Mouse (Mus musculus): ENCODE data around the gene Cyp2d26. TPM values are rescaled to one million over a fixed set of nuclear protein-coding genes. Genes with fewer than 3 reads are reported as not detected.

Gene Cyp2d26
- polyA plus RNA-seq, 1 experiment from 2014 or later, result not detected

GRCm38 (mm10) chr15:82763631-82764420 lies 30.3 kb downstream of the Cyp2d26 start, which contains the start of gene Cyp2d40:
Cyp2d40 (minus strand) TSS chr15:82764183.
- Histone ChIP-seq H3K4me1 (ENCODE audit: insufficient read depth) (no peaks in the 10 kb centered on the region), H3K27ac (ENCODE audit: low read depth) (no peak within 1 kb of the TSS), H3K27me3 (ENCODE audit: insufficient read depth, low read length) (no peaks in the 10 kb centered on the region), H3K4me2 (no peak within 1 kb of the TSS), H3K4me3 (ENCODE audit: low read depth, low read length) (no peak within 1 kb of the TSS), H3K9me3 (ENCODE audit: low read depth, low read length) (no peaks in the 10 kb centered on the region), H3K36me3 (ENCODE audit: insufficient read depth) (no peaks in the 10 kb centered on the region), H3K9ac (no peak within 1 kb of the TSS)
- 90% methylated on average over 9 of the region's 9 CpGs for WGBS
- DNase-seq (no peak), ATAC-seq (ENCODE audit: insufficient read depth) (no peak)
- no peak for TF ChIP-seq CTCF (IDR thresholded peaks at IDR 0.05; ENCODE audit: low read depth)

GRCm38 (mm10) chr15:82748141-82748540 lies 46.0 kb downstream of the Cyp2d26 start:
- Histone ChIP-seq H3K9ac (no peak overlapping the region), H3K4me1 (ENCODE audit: insufficient read depth) (no peaks in the 10 kb centered on the region), H3K36me3 (ENCODE audit: insufficient read depth) (no peaks in the 10 kb centered on the region), H3K27me3 (ENCODE audit: insufficient read depth, low read length) (no peaks in the 10 kb centered on the region), H3K4me3 (ENCODE audit: low read depth, low read length) (no peak overlapping the region), H3K9me3 (ENCODE audit: low read depth, low read length) (no peaks in the 10 kb centered on the region), H3K4me2 (no peak overlapping the region), H3K27ac (ENCODE audit: low read depth) (no peak overlapping the region)
- no peak for ATAC-seq (ENCODE audit: insufficient read depth)
- no peak for TF ChIP-seq CTCF (IDR thresholded peaks at IDR 0.05; ENCODE audit: low read depth)
- WGBS, result 55% methylated on average over 1 of the region's 1 CpGs
- DNase-seq, result no peak

GRCm38 (mm10) chr15:82747516-82747915 lies 46.6 kb downstream of the Cyp2d26 start:
- DNase-seq (no peak), ATAC-seq (ENCODE audit: insufficient read depth) (no peak)
- no peaks in the 10 kb centered on the region for H3K4me1 ChIP-seq (ENCODE audit: insufficient read depth)
- H3K27me3 ChIP-seq (ENCODE audit: insufficient read depth, low read length), result no peaks in the 10 kb centered on the region
- H3K9me3 ChIP-seq (ENCODE audit: low read depth, low read length), result no peaks in the 10 kb centered on the region
- no peaks in the 10 kb centered on the region for H3K36me3 ChIP-seq (ENCODE audit: insufficient read depth)
- no peak overlapping the region for H3K4me3 ChIP-seq (ENCODE audit: low read depth, low read length)
- H3K27ac ChIP-seq (ENCODE audit: low read depth), result no peak overlapping the region
- no peak overlapping the region for H3K9ac ChIP-seq
- no peak for TF ChIP-seq CTCF (IDR thresholded peaks at IDR 0.05; ENCODE audit: low read depth)
- H3K4me2 ChIP-seq, result no peak overlapping the region
- WGBS, result 25% methylated on average over 1 of the region's 1 CpGs

Small RNA genes within 50 kb of the gene (microRNA-seq; reads per million reads assigned to microRNA genes)
- gene Gm27618 (ENCODE audit: borderline number of aligned reads), result not detected

Other genes starting within 250 kb of the Cyp2d26 start
- gene Cyp2d12, start 239.2 kb downstream of the Cyp2d26 start, polyA plus RNA-seq (2014; fragmentation: Nextera tagmentation; extraction: Ambion mirVana), result not detected in 2 replicates
- gene Cyp2d34, start 173.3 kb downstream of the Cyp2d26 start, polyA plus RNA-seq (2014; fragmentation: Nextera tagmentation; extraction: Ambion mirVana), result not detected in 2 replicates
- not detected in 2 replicates for gene Cyp2d40, start 30.1 kb downstream of the Cyp2d26 start, polyA plus RNA-seq (2014; fragmentation: Nextera tagmentation; extraction: Ambion mirVana)
- gene Tcf20, start 193.6 kb upstream of the Cyp2d26 start, polyA plus RNA-seq (2014; fragmentation: Nextera tagmentation; extraction: Ambion mirVana), result 9.9 and 10.9 TPM in 2 replicates
- gene Nfam1, start 239.0 kb upstream of the Cyp2d26 start, polyA plus RNA-seq (2014; fragmentation: Nextera tagmentation; extraction: Ambion mirVana), result 3.6 and 3.9 TPM in 2 replicates

Measured in lung, embryonic 14.5 days (tissue).